Mouse (Mus musculus) WW6 (cell line): ENCODE measurements around the gene Oas1d.
A peak's percentile ranks its signal among the peaks of the same experiment; 100 is the strongest.
"Not testable (repeated sequence)": the region's sequence is repeated elsewhere in the genome, so short reads cannot be mapped to it uniquely, and the experiment has no call there.

Experiments
- DNase-seq: peaks from one replicate; pipeline ENCODE4 v3.0.0-alpha.2; 2013; ENCODE audit warnings: low read depth, low spot score

The Oas1d gene

GRCm38 (mm10) chr5:120900666-120901065 is 13.7 kb upstream of the Oas1d start:
- DNase-seq = no peak

- no peak for DNase-seq
Observed at GRCm38 (mm10) chr5:120902056-120902455, 12.3 kb upstream of the Oas1d start.

- DNase-seq = not testable (repeated sequence)
Observed at GRCm38 (mm10) chr5:120906791-120907733, 7.3 kb upstream of the Oas1d start, which contains the start of gene Oas1a. Gene Oas1a, minus strand, starts transcription at chr5:120907521.

- DNase-seq = no peak
Observed at GRCm38 (mm10) chr5:120908196-120908920, 6.0 kb upstream of the Oas1d start.

GRCm38 (mm10) chr5:120919156-120919935 is 5.0 kb downstream of the Oas1d start:
- DNase-seq = not testable (repeated sequence)

- DNase-seq = no peak
Observed at GRCm38 (mm10) chr5:120920296-120920695, 6.0 kb downstream of the Oas1d start.

GRCm38 (mm10) chr5:120923969-120924368 is 9.6 kb downstream of the Oas1d start:
- DNase-seq = no peak

- DNase-seq = not testable (repeated sequence)
Observed at GRCm38 (mm10) chr5:120924520-120924919, 10.2 kb downstream of the Oas1d start.

- not testable (repeated sequence) for DNase-seq
Observed at GRCm38 (mm10) chr5:120926311-120926710, 12.0 kb downstream of the Oas1d start.

- DNase-seq = no peak
Observed at GRCm38 (mm10) chr5:120927036-120927435, 12.7 kb downstream of the Oas1d start.

GRCm38 (mm10) chr5:120933966-120934365 is 19.6 kb downstream of the Oas1d start:
- peak; percentile 43 for DNase-seq

GRCm38 (mm10) chr5:120937841-120938240 is 23.5 kb downstream of the Oas1d start:
- DNase-seq = no peak

GRCm38 (mm10) chr5:120938586-120938985 is 24.2 kb downstream of the Oas1d start:
- DNase-seq = peak; percentile 80

- no peak for DNase-seq
Observed at GRCm38 (mm10) chr5:120942076-120942475, 27.7 kb downstream of the Oas1d start.

- no peak for DNase-seq
Observed at GRCm38 (mm10) chr5:120952242-120952770, 38.0 kb downstream of the Oas1d start.

GRCm38 (mm10) chr5:120953974-120954373 is 39.6 kb downstream of the Oas1d start:
- DNase-seq = no peak

- DNase-seq = no peak
Observed at GRCm38 (mm10) chr5:120961004-120961403, 46.7 kb downstream of the Oas1d start.

- DNase-seq = no peak
Observed at GRCm38 (mm10) chr5:120966156-120966555, 51.8 kb downstream of the Oas1d start.

- no peak for DNase-seq
Observed at GRCm38 (mm10) chr5:120966894-120967293, 52.6 kb downstream of the Oas1d start.

- DNase-seq = no peak
Observed at GRCm38 (mm10) chr5:120967355-120968133, 53.2 kb downstream of the Oas1d start.

- no peak for DNase-seq
Observed at GRCm38 (mm10) chr5:120968134-120968532, 53.8 kb downstream of the Oas1d start.
